Mouse (Mus musculus) ES-E14 (cell line): ENCODE data around the gene 4930415O20Rik.

ENCODE experiments used
- HCFC1 ChIP-seq: IDR thresholded peaks from 2 replicates; pipeline ENCODE4 v1.6.1; 2012; ENCODE audit warnings: low read length, inconsistent platforms, borderline replicate concordance; ENCODE audit not compliant: insufficient read depth
- MAFK ChIP-seq: IDR thresholded peaks from 2 replicates; pipeline ENCODE4 v1.6.1; 2014; ENCODE audit warnings: mild to moderate bottlenecking, low read depth, low read length, inconsistent platforms; ENCODE audit not compliant: insufficient read depth

DNA sequence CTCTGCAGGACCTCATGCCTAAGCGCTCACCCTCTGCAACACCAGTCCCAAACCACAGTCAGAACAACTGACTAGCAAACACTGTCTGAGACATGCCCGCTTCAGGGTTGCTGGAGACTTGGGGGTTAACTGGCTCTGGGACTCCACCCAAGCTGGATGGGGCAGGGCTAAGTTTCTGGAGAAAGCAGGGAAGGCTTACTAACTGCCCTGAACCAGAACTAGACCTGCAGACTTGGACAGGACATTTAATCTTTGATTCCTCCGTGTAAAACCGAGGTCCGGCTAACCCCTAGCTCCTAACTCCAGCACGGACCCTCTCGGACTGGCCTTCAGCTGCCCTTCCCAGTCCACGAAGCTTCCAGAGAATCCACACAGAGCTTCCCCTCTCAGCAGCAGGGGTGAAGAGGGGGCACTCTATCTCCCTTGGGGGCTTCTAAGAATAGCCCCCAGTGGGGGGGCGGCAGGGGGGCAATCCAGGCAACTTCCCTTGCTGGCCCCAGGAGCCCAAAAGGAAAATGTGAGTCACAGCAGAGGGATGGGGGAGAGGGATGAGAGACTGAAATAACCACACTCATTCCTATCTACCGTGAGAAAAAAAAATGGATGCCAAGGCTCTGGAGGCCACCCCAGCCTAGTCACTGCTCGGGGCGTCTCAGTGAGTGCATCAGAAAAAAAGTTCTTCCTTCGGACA lies 31.5 kb downstream of the 4930415O20Rik start:
- TF ChIP-seq HCFC1 (no peak), MAFK (no peak)
